Mouse (Mus musculus) lung, adult 2 months (tissue): ENCODE results near the gene Hist1h4c.

ENCODE experiments used
- CTCF ChIP-seq: fragments of 200-500 bp; IDR thresholded peaks from 2 replicates; pipeline ENCODE4 v1.5.1; 2011; ENCODE audit warnings: mild to moderate bottlenecking, low read length, control low read depth; ENCODE audit not compliant: insufficient read depth
- POLR2A ChIP-seq: fragments of 200-500 bp; IDR thresholded peaks from 2 replicates; pipeline ENCODE4 v1.6.1; 2011; ENCODE audit warnings: low read depth, mild to moderate bottlenecking, control low read depth, low read length, borderline replicate concordance; ENCODE audit errors: extremely low read depth

- TF ChIP-seq CTCF (no peak), POLR2A (no peak)
Observed at GRCm38 (mm10) chr13:23698996-23699395, 742 bp upstream of the Hist1h4c start.
